Mouse (Mus musculus): ENCODE results near the gene Serpinb6e. TPM values are rescaled to one million over a fixed set of nuclear protein-coding genes. Genes with fewer than 3 reads are reported as not detected.

Serpinb6e gene
- 0.10 and 0.15 TPM in 2 replicates for polyA plus RNA-seq (2012; rRNA removed)

DNA sequence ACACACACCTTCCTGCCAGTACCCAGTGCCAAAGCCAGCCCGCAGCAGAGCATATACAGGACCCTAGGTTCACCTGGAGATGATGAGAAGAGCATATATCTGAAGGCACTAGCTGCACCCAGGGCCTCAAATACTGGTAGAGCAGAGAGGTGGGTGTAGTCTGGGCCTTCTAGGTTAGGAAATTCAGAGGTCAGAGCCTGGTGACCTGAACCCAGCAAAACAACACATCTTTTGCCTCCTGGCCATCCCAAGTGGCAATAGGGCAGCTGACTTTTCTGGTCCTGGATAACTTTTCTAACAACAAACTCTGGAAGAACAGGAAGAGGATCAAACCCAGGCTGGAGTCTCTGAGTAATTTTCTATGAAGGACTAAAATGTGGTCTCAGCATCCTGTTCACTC is at the start of gene Serpinb6e:
Gene Serpinb6e (minus strand): TSS at position 101 of the 400 bp plus-strand sequence.
- DNase-seq = no peak
- Histone ChIP-seq H3K4me3 (replicated peaks; ENCODE audit: insufficient read depth, low read depth, low read length) (no peak within 1 kb of the TSS), H3K27ac (ENCODE audit: insufficient read depth, low read length) (no peak within 1 kb of the TSS), H3K27me3 (ENCODE audit: control insufficient read depth, insufficient read depth, low read length) (no peaks in the 10 kb centered on the region), H3K4me1 (ENCODE audit: control insufficient read depth, insufficient read depth, low read length) (no peaks in the 10 kb centered on the region)
- TF ChIP-seq POLR2A (IDR thresholded peaks at IDR 0.05; ENCODE audit: borderline replicate concordance, insufficient read depth, low read length) (no peak), CTCF (IDR thresholded peaks at IDR 0.05; ENCODE audit: borderline replicate concordance, insufficient read depth, low read depth, low read length) (no peak)
- 54% methylated on average over 1 of the region's 1 CpGs for WGBS

DNA sequence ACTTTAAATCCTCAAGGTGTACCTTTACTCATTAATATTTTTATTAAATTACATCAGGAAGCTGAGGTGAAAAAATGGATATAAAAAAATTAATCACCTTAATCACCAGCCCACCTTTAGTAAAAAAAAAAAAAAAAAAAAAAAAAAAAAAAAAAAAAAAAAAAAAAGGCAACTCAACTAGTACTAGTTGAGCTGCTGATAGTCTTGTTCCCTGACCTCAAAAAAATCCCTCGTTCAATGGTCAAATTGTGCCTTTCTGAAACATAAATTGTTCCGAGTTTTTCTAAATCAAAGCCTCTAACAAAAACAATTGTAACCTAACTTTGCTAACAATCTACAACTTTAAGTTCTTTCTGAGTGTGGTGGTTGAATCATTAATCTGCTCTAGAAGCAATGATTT is 12.5 kb downstream of the Serpinb6e start:
- Histone ChIP-seq H3K27ac (ENCODE audit: insufficient read depth, low read length) (no peak overlapping the region), H3K27me3 (ENCODE audit: control insufficient read depth, insufficient read depth, low read length) (no peaks in the 10 kb centered on the region), H3K4me1 (ENCODE audit: control insufficient read depth, insufficient read depth, low read length) (no peaks in the 10 kb centered on the region), H3K4me3 (replicated peaks; ENCODE audit: insufficient read depth, low read depth, low read length) (no peak overlapping the region)
- TF ChIP-seq POLR2A (IDR thresholded peaks at IDR 0.05; ENCODE audit: borderline replicate concordance, insufficient read depth, low read length) (no peak), CTCF (IDR thresholded peaks at IDR 0.05; ENCODE audit: borderline replicate concordance, insufficient read depth, low read depth, low read length) (no peak)
- DNase-seq = no peak
- 74% methylated on average over 2 of the region's 2 CpGs for WGBS

DNA sequence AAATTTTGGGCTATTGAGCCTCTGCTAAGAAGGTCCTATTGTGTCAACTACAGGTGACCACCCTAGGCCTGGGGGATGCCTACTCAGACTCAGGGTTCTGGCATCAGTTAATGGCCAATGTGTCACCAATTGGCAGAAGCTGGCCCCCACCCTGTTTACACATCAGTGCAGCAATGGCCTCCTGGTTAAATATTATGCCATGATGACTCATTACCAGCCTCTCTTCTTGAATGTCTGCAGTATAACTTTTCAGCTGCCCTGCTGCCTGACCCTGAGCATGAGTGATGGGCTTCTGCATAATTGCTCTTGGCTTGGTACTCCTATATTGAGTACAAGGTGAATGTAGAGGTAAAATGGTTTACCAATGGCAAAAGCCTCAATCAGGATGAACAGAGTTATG is 19.8 kb downstream of the Serpinb6e start:
- TF ChIP-seq CTCF (IDR thresholded peaks at IDR 0.05; ENCODE audit: borderline replicate concordance, insufficient read depth, low read depth, low read length) = no peak
- TF ChIP-seq POLR2A (IDR thresholded peaks at IDR 0.05; ENCODE audit: borderline replicate concordance, insufficient read depth, low read length) = no peak
- no peak overlapping the region for H3K27ac ChIP-seq (ENCODE audit: insufficient read depth, low read length)
- no peaks in the 10 kb centered on the region for H3K4me1 ChIP-seq (ENCODE audit: control insufficient read depth, insufficient read depth, low read length)
- no peak overlapping the region for H3K4me3 ChIP-seq (replicated peaks; ENCODE audit: insufficient read depth, low read depth, low read length)
- no peak for DNase-seq
- H3K27me3 ChIP-seq (ENCODE audit: control insufficient read depth, insufficient read depth, low read length) = no peaks in the 10 kb centered on the region

DNA sequence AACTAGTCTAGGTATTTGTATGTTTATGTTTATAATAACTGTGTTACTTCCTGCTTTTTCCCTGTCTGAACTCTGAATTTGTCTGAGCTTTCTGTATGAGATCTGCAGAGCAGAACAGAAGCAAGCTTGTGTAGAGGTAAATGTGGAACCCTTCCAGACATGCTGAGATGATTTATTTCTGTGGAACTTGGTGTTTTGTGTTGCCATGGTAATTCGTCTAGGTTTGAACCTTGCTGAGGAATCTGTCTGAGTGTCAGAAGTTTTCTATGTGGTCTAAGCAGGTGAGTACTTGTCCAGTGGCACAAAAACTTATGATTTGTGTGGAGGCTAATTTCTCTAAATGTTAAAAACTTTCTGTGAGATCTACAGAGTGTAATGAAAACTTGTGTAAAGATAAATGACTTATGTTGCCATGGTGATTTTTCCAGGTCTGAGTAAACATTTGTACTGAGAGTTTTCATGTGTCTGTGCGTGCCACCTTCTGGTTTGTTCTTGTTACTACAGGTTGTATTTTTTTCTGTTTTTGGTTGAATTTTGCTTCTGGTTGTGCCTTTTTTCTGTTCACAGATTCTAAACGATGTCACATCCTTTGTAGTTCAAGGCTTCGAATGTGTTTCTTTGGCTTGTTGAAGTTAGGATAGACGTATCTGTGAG is 21.6 kb downstream of the Serpinb6e start:
- TF ChIP-seq CTCF (IDR thresholded peaks at IDR 0.05; ENCODE audit: borderline replicate concordance, insufficient read depth, low read depth, low read length) = no peak
- TF ChIP-seq POLR2A (IDR thresholded peaks at IDR 0.05; ENCODE audit: borderline replicate concordance, insufficient read depth, low read length) = no peak
- no peak overlapping the region for H3K4me3 ChIP-seq (replicated peaks; ENCODE audit: insufficient read depth, low read depth, low read length)
- no peak overlapping the region for H3K27ac ChIP-seq (ENCODE audit: insufficient read depth, low read length)
- WGBS = 79% methylated on average over 5 of the region's 5 CpGs
- no peak for DNase-seq
- H3K27me3 ChIP-seq (ENCODE audit: control insufficient read depth, insufficient read depth, low read length) = no peaks in the 10 kb centered on the region
- no peaks in the 10 kb centered on the region for H3K4me1 ChIP-seq (ENCODE audit: control insufficient read depth, insufficient read depth, low read length)

Other genes with a start within 250 kb of the Serpinb6e start
- gene Serpinb6d, start 182.0 kb downstream of the Serpinb6e start, polyA plus RNA-seq (2012; rRNA removed) = not detected in 2 replicates
- 0.18 and 0.33 TPM in 2 replicates for gene Serpinb6c, start 62.3 kb upstream of the Serpinb6e start, polyA plus RNA-seq (2012; rRNA removed)
- 13.0 and 13.9 TPM in 2 replicates for gene Nqo2, start 121.3 kb upstream of the Serpinb6e start, polyA plus RNA-seq (2012; rRNA removed)
- 3.4 and 3.8 TPM in 2 replicates for gene Ripk1, start 159.0 kb upstream of the Serpinb6e start, polyA plus RNA-seq (2012; rRNA removed)
- 47.2 and 49.6 TPM in 2 replicates for gene Serpinb6a, start 159.4 kb upstream of the Serpinb6e start, polyA plus RNA-seq (2012; rRNA removed)
- 70.8 and 75.3 TPM in 2 replicates for gene Bphl, start 194.2 kb upstream of the Serpinb6e start, polyA plus RNA-seq (2012; rRNA removed)
- 850 and 867 TPM in 2 replicates for gene Tubb2a, start 234.6 kb upstream of the Serpinb6e start, polyA plus RNA-seq (2012; rRNA removed)